Mouse (Mus musculus) erythroblast, embryonic 14.5 days (primary cell): ENCODE measurements around the gene Trmt1.

Experiments used
- GATA1 ChIP-seq: IDR thresholded peaks from 2 replicates; pipeline ENCODE4 v1.6.1; 2012; ENCODE audit warnings: low read length, inconsistent platforms, mixed read lengths
- TAL1 ChIP-seq: IDR thresholded peaks from 3 replicates; pipeline ENCODE4 v1.6.1; 2012; ENCODE audit warnings: low read length, inconsistent platforms, mixed read lengths

DNA sequence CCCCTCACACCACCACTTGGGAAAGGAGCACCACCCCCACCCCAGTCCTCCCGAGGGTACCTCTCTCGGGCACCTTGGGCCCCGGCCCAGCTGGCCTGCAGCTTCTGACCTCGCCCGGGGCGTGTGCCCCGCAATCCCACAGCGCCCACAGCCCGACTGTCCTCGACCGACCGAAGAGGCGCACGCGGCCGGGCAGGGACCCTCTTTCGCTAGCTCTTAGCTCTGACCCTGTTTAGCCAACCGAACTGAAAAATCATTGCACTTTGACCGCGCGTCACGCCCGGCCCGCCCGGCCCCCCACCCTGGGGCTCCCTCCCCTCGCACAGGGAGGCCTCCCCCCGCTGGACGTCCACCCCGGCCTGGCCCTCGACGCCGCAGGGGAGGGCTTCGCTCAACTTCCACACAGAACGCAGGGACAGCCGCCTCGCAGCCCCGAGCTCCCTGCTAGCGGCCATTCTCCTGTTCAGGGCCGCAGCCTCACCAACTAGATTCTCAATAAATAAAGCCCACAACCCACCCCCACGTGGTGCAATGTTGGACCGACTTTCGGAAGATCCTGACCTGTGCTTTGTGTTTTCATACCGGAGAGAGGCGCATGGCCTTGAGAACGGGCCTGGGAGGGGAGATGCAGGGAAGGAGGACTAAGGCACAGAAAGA lies 20.6 kb downstream of the Trmt1 start:
- TF ChIP-seq GATA1 (no peak), TAL1 (no peak)
